Mouse (Mus musculus) liver, embryonic 15.5 days (tissue): ENCODE measurements at regions not wholly inside any gene's neighbourhood (a gene's known extent, or its start where the extent isn't known, plus 50 kb on each side); places are given as distances from the start of the nearest gene placed in this dataset.

Experiments used
- ATAC-seq: fragments of 200-750 bp; cut with Nextera tagmentation; 2 replicates; pipeline ENCODE4 v1.8.0; 2017; ENCODE audit warnings: moderate number of reproducible peaks, mild to moderate bottlenecking, moderate library complexity; ENCODE audit not compliant: insufficient read depth
- H3K27ac ChIP-seq: fragments of 300-500 bp; sonication (generic); replicated peaks from 2 replicates; pipeline ENCODE4 v1.5.1; 2015; ENCODE audit warnings: mild to moderate bottlenecking, inconsistent platforms
- H3K27me3 ChIP-seq: fragments of 300-500 bp; sonication (generic); 2 replicates; pipeline ENCODE4 v1.6.1; 2015; ENCODE audit warnings: mild to moderate bottlenecking, inconsistent platforms
- H3K36me3 ChIP-seq: fragments of 300-500 bp; sonication (generic); replicated peaks from 2 replicates; pipeline ENCODE4 v1.6.1; 2015; ENCODE audit warnings: moderate library complexity, mild to moderate bottlenecking, inconsistent platforms
- H3K4me1 ChIP-seq: fragments of 300-500 bp; sonication (generic); replicated peaks from 2 replicates; pipeline ENCODE4 v1.6.1; 2015; ENCODE audit warnings: inconsistent platforms
- H3K4me2 ChIP-seq: fragments of 300-500 bp; sonication (generic); 2 replicates; pipeline ENCODE4 v1.6.1; 2015; ENCODE audit warnings: moderate library complexity, mild to moderate bottlenecking, inconsistent platforms
- H3K4me3 ChIP-seq: fragments of 300-500 bp; sonication (generic); replicated peaks from 2 replicates; pipeline ENCODE4 v1.5.1; 2015; ENCODE audit warnings: mild to moderate bottlenecking, inconsistent platforms
- H3K9ac ChIP-seq: fragments of 300-500 bp; sonication (generic); 2 replicates; pipeline ENCODE4 v1.6.1; 2015; ENCODE audit warnings: moderate library complexity, mild to moderate bottlenecking, inconsistent platforms
- H3K9me3 ChIP-seq: fragments of 300-500 bp; sonication (generic); replicated peaks from 2 replicates; pipeline ENCODE4 v1.6.1; 2016; ENCODE audit warnings: inconsistent platforms
- WGBS: fragments of 180-500 bp; shearing (Covaris S2); methylation state at CpG from one replicate; pipeline ENCODE4 v1.1.7; 2015; ENCODE audit warnings: mixed read lengths; ENCODE audit not compliant: insufficient replicate concordance; 5-methylcytosine and 5-hydroxymethylcytosine counted together

- no peak for ATAC-seq
- 75% methylated on average over 2 of the region's 2 CpGs for WGBS
- no peaks in the 10 kb centered on the region for H3K27me3 ChIP-seq
These were observed 218.8 kb upstream of the Krr1 start for GRCm38 (mm10) chr10:111753646-111754045.

GRCm38 (mm10) chr10:111755964-111756363 lies 216.5 kb upstream of the Krr1 start:
- Histone ChIP-seq H3K27me3 (no peaks in the 10 kb centered on the region), H3K4me3 (no peak overlapping the region), H3K4me2 (no peak overlapping the region), H3K9ac (no peak overlapping the region), H3K27ac (no peak overlapping the region), H3K36me3 (no peaks in the 10 kb centered on the region), H3K4me1 (no peaks in the 10 kb centered on the region), H3K9me3 (no peaks in the 10 kb centered on the region)
- WGBS, result 22% methylated on average over 1 of the region's 1 CpGs
- no peak for ATAC-seq

More at GRCm38 (mm10) chr10:111753646-111754045, 218.8 kb upstream of the Krr1 start:
- Histone ChIP-seq H3K9ac (no peak overlapping the region), H3K27ac (no peak overlapping the region), H3K36me3 (no peaks in the 10 kb centered on the region), H3K4me3 (no peak overlapping the region), H3K4me1 (no peaks in the 10 kb centered on the region), H3K9me3 (no peaks in the 10 kb centered on the region), H3K4me2 (no peak overlapping the region)

- Histone ChIP-seq H3K27ac (no peak overlapping the region), H3K9ac (no peak overlapping the region), H3K36me3 (no peaks in the 10 kb centered on the region), H3K9me3 (no peaks in the 10 kb centered on the region), H3K4me2 (no peak overlapping the region), H3K4me1 (no peaks in the 10 kb centered on the region), H3K4me3 (no peak overlapping the region), H3K27me3 (no peaks in the 10 kb centered on the region)
- ATAC-seq, result 0 out of 2 replicates have a peak, but pooled peaks have one; percentile 58
- WGBS, result 73% methylated on average over 5 of the region's 5 CpGs
These were observed 215.9 kb upstream of the Krr1 start for GRCm38 (mm10) chr10:111756528-111756927.

GRCm38 (mm10) chr10:111757689-111758088 lies 214.8 kb upstream of the Krr1 start:
- H3K9ac ChIP-seq, result no peak overlapping the region
- H3K36me3 ChIP-seq, result no peaks in the 10 kb centered on the region
- H3K4me1 ChIP-seq, result no peaks in the 10 kb centered on the region
- no peaks in the 10 kb centered on the region for H3K9me3 ChIP-seq
- H3K4me2 ChIP-seq, result no peak overlapping the region
- H3K4me3 ChIP-seq, result no peak overlapping the region
- no peaks in the 10 kb centered on the region for H3K27me3 ChIP-seq
- H3K27ac ChIP-seq, result no peak overlapping the region
- 66% methylated on average over 7 of the region's 7 CpGs for WGBS
- no peak for ATAC-seq

DNA sequence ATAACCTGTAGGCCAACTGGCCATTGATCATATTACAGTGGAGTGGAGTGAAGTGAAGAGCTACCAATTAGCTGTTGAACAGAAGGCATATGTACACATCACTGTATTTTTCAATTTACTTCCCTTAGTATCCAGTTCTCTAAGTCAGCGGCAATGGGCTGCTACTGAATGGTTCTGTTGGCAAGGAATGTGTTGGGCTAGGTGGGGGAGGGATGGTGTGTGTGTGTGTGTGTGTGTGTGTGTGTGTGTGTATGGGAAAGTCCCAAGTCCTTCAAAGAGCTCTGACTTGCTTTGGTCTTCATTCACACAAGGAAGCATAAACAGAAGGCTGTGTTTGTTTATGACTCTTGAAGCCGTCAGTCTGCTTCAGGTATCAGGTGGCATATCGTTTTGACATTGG lies 213.0 kb upstream of the Krr1 start:
- no peaks in the 10 kb centered on the region for H3K36me3 ChIP-seq
- H3K4me3 ChIP-seq, result no peak overlapping the region
- 60% methylated on average over 3 of the region's 3 CpGs for WGBS
- no peak overlapping the region for H3K4me2 ChIP-seq
- H3K4me1 ChIP-seq, result no peaks in the 10 kb centered on the region
- H3K27ac ChIP-seq, result no peak overlapping the region
- no peak for ATAC-seq
- H3K27me3 ChIP-seq, result no peaks in the 10 kb centered on the region
- no peaks in the 10 kb centered on the region for H3K9me3 ChIP-seq
- H3K9ac ChIP-seq, result no peak overlapping the region

DNA sequence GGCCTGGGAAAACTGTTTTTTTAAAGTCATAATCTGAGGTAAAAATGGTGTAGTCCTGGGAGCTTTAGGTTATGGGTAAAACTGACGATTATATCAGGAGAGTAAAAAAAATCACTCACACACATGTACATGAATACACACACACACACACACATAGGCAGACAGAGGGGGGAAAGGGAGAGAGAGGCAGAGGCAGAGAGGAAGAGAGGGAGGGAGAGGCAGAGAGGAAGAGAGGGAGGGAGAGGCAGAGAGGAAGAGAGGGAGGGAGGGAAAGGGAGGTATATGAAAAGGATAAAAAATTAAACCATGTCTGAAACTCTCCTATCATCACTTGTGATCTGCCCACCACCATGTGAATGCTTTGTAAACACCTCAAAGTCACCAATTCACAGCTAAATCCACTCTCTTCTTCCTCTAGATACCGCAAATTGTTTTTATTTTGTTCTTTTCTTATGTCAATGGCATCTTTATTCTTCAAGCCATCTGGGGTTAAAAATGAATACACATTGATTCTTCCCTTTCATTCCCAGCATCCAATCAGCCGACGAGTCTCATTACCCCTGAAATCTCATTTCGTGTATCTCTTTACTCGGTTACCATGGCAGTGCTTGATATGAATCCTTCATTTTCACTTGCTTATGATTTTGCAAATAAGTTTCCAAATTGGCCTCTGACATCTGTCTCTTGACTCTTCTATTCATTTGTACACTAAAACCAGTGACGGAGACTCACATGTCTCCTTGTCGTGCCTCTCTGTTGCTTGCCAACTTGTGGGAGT lies 209.5 kb upstream of the Krr1 start:
- WGBS, result 77% methylated on average over 8 of the region's 8 CpGs

GRCm38 (mm10) chr10:111767011-111767720 lies 205.3 kb upstream of the Krr1 start:
- Histone ChIP-seq H3K27ac (no peak overlapping the region), H3K9ac (no peak overlapping the region), H3K36me3 (no peaks in the 10 kb centered on the region), H3K27me3 (no peaks in the 10 kb centered on the region), H3K4me3 (no peak overlapping the region), H3K4me1 (no peaks in the 10 kb centered on the region), H3K4me2 (no peak overlapping the region), H3K9me3 (no peaks in the 10 kb centered on the region)
- WGBS, result 74% methylated on average over 7 of the region's 7 CpGs
- no peak for ATAC-seq

More for the DNA sequence above, 209.5 kb upstream of the Krr1 start:
- Histone ChIP-seq H3K9ac (no peak overlapping the region), H3K9me3 (no peaks in the 10 kb centered on the region), H3K27ac (no peak overlapping the region), H3K4me2 (no peak overlapping the region), H3K4me1 (no peaks in the 10 kb centered on the region), H3K36me3 (no peaks in the 10 kb centered on the region), H3K27me3 (no peaks in the 10 kb centered on the region), H3K4me3 (no peak overlapping the region)
- ATAC-seq, result no peak

DNA sequence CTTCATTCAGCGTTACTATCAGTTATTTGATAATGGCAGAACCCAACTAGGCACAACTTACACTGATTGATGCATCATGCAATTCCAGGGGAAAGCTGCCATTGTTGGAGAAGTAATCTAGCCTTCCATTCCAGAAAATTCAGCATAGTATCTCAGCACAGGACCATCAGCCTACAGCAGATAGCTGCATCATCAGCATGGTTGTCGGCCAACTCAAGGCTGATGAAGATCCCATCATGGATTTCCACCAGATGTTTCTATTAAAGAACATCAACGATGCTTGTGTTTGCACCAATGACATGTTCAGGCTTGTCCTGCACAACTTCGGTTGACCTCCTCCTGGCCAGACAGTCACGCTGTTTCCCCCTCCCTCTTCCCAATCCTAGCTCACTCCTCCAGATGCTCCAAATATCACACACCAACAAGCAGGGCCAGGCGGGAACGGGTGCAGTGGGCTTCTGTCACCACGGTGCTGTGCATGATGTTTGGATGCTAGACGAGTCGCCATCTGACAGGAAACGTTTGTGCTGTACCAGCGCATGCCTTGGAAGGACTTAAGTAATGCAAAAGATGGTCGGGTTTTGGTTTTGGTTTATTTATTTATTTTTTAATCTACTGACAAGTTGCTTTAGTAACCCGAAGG lies 204.5 kb upstream of the Krr1 start:
- H3K4me2 ChIP-seq, result no peak overlapping the region
- 79% methylated on average over 14 of the region's 14 CpGs for WGBS
- H3K9me3 ChIP-seq, result no peaks in the 10 kb centered on the region
- ATAC-seq, result no peak
- H3K4me3 ChIP-seq, result no peak overlapping the region
- H3K4me1 ChIP-seq, result no peaks in the 10 kb centered on the region
- H3K9ac ChIP-seq, result no peak overlapping the region
- H3K27ac ChIP-seq, result no peak overlapping the region
- no peaks in the 10 kb centered on the region for H3K36me3 ChIP-seq
- H3K27me3 ChIP-seq, result no peaks in the 10 kb centered on the region

- Histone ChIP-seq H3K4me1 (no peaks in the 10 kb centered on the region), H3K27me3 (no peaks in the 10 kb centered on the region), H3K4me2 (no peak overlapping the region), H3K36me3 (no peaks in the 10 kb centered on the region), H3K9me3 (no peaks in the 10 kb centered on the region), H3K9ac (no peak overlapping the region), H3K4me3 (no peak overlapping the region), H3K27ac (no peak overlapping the region)
- no peak for ATAC-seq
- 70% methylated on average over 9 of the region's 9 CpGs for WGBS
These were observed 202.9 kb upstream of the Krr1 start for GRCm38 (mm10) chr10:111769486-111770002.

- ATAC-seq, result no peak
- H3K9me3 ChIP-seq, result no peaks in the 10 kb centered on the region
- no peak overlapping the region for H3K27ac ChIP-seq
- H3K27me3 ChIP-seq, result no peaks in the 10 kb centered on the region
- H3K36me3 ChIP-seq, result no peaks in the 10 kb centered on the region
- H3K9ac ChIP-seq, result no peak overlapping the region
- no peak overlapping the region for H3K4me2 ChIP-seq
- 37% methylated on average over 2 of the region's 2 CpGs for WGBS
- no peaks in the 10 kb centered on the region for H3K4me1 ChIP-seq
- H3K4me3 ChIP-seq, result no peak overlapping the region
These were observed 202.4 kb upstream of the Krr1 start for GRCm38 (mm10) chr10:111770027-111770426.

GRCm38 (mm10) chr10:111771010-111771409 lies 201.5 kb upstream of the Krr1 start:
- Histone ChIP-seq H3K4me3 (no peak overlapping the region), H3K27me3 (no peaks in the 10 kb centered on the region), H3K9ac (no peak overlapping the region), H3K36me3 (no peaks in the 10 kb centered on the region), H3K4me2 (no peak overlapping the region), H3K27ac (no peak overlapping the region), H3K4me1 (no peaks in the 10 kb centered on the region), H3K9me3 (no peaks in the 10 kb centered on the region)
- WGBS, result 58% methylated on average over 4 of the region's 4 CpGs
- ATAC-seq, result no peak
